Mouse (Mus musculus): ENCODE data around the gene C1s2.

GRCm38 (mm10) chr6:124630763-124631162 is 5.1 kb downstream of the C1s2 start:
- TF ChIP-seq CHD2 (IDR thresholded peaks at IDR 0.05; ENCODE audit: low read depth, low read length), result no peak
- no peak for TF ChIP-seq ZNF384 (IDR thresholded peaks at IDR 0.05; ENCODE audit: low read depth, low read length)
- no peak for TF ChIP-seq ZC3H11A (IDR thresholded peaks at IDR 0.05; ENCODE audit: borderline replicate concordance, low read depth, low read length)
- no peak for TF ChIP-seq HCFC1 (IDR thresholded peaks at IDR 0.05; ENCODE audit: borderline replicate concordance, insufficient read depth, low read length)

Measured in ES-E14 (cell line).